Mouse (Mus musculus): Measurements from ENCODE around the gene Coro2a. TPM values are rescaled to one million over a fixed set of nuclear protein-coding genes. Genes with fewer than 3 reads are reported as not detected.

Coro2a gene
- polyA plus RNA-seq, 1 experiment from 2014 or later, result 7.0 TPM

- peak; percentile 97 for ATAC-seq (ENCODE audit: low FRiP score)
- WGBS, result under 1% methylated on average over 93 of the region's 94 CpGs
- peak overlapping the region; percentile 81 for H3K4me2 ChIP-seq (replicated peaks)
Observed at GRCm38 (mm10) chr4:46506801-46507610, 95.0 kb downstream of the Coro2a start.

GRCm38 (mm10) chr4:46505361-46506057 is 96.5 kb downstream of the Coro2a start:
- H3K4me2 ChIP-seq (replicated peaks), result no peak overlapping the region
- H3K27ac ChIP-seq, result no peak overlapping the region
- H3K4me1 ChIP-seq (replicated peaks; ENCODE audit: control insufficient read depth, insufficient read depth, low read length), result no peaks in the 10 kb centered on the region; the same call in 1 of the 2 replicates
- H3K36me3 ChIP-seq (replicated peaks; ENCODE audit: control insufficient read depth, insufficient read depth), result peaks cover 30% of the 10 kb centered on the region
- H3K4me3 ChIP-seq (replicated peaks; ENCODE audit: low read length), result no peak overlapping the region
- ATAC-seq (ENCODE audit: low FRiP score) (no peak), DNase-seq (ENCODE audit: low spot score) (no peak)
- H3K9ac ChIP-seq, result no peak overlapping the region
- no peaks in the 10 kb centered on the region for H3K9me3 ChIP-seq (ENCODE audit: control insufficient read depth, low read length)
- WGBS, result 50% methylated on average over 8 of the region's 8 CpGs
- H3K27me3 ChIP-seq (ENCODE audit: control insufficient read depth, insufficient read depth, low read length), result no peaks in the 10 kb centered on the region

More at GRCm38 (mm10) chr4:46506801-46507610, 95.0 kb downstream of the Coro2a start:
- Histone ChIP-seq H3K9ac (peak overlapping the region; percentile 79), H3K27ac (peak overlapping the region; percentile 78), H3K9me3 (ENCODE audit: control insufficient read depth, low read length) (no peaks in the 10 kb centered on the region), H3K4me3 (replicated peaks; ENCODE audit: low read length) (peak overlapping the region; percentile 65), H3K4me1 (replicated peaks; ENCODE audit: control insufficient read depth, insufficient read depth, low read length) (no peaks in the 10 kb centered on the region; the same call in 1 of the 2 replicates), H3K27me3 (ENCODE audit: control insufficient read depth, insufficient read depth, low read length) (no peaks in the 10 kb centered on the region), H3K36me3 (replicated peaks; ENCODE audit: control insufficient read depth, insufficient read depth) (peaks cover 18% of the 10 kb centered on the region; the same call in 1 of the 2 replicates)
- peak; percentile 88 for DNase-seq (ENCODE audit: low spot score)

DNA sequence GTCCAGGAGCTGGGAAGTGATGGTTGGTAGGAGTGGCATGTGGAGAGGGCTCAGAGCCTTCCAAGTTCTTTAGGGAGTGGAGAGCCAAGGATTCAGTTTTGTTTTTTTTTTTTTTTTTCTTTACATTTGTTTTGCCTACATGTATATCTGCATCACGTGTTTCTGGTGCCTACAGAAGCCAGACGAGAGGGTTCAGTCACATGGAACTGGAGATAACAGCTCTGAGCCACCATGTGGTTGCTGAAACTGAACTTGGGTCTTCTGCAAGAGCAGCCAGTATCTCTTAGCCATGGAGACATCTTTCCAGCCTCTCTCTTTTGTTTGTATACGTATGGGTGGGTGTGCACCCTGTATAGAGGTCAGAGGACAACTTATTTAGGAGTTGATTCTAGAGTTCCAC is 98.1 kb downstream of the Coro2a start:
- Histone ChIP-seq H3K4me2 (replicated peaks) (no peak overlapping the region), H3K4me1 (replicated peaks; ENCODE audit: control insufficient read depth, insufficient read depth, low read length) (no peaks in the 10 kb centered on the region; the same call in 1 of the 2 replicates), H3K36me3 (replicated peaks; ENCODE audit: control insufficient read depth, insufficient read depth) (peaks cover 40% of the 10 kb centered on the region), H3K4me3 (replicated peaks; ENCODE audit: low read length) (no peak overlapping the region), H3K9ac (no peak overlapping the region), H3K9me3 (ENCODE audit: control insufficient read depth, low read length) (no peaks in the 10 kb centered on the region), H3K27me3 (ENCODE audit: control insufficient read depth, insufficient read depth, low read length) (no peaks in the 10 kb centered on the region), H3K27ac (no peak overlapping the region)
- no peak for ATAC-seq (ENCODE audit: low FRiP score)
- 85% methylated on average over 3 of the region's 3 CpGs for WGBS
- DNase-seq (ENCODE audit: low spot score), result no peak

- Histone ChIP-seq H3K9me3 (ENCODE audit: control insufficient read depth, low read length) (no peaks in the 10 kb centered on the region), H3K9ac (no peak overlapping the region), H3K27me3 (ENCODE audit: control insufficient read depth, insufficient read depth, low read length) (no peaks in the 10 kb centered on the region), H3K4me3 (replicated peaks; ENCODE audit: low read length) (no peak overlapping the region), H3K36me3 (replicated peaks; ENCODE audit: control insufficient read depth, insufficient read depth) (peaks cover 40% of the 10 kb centered on the region), H3K4me1 (replicated peaks; ENCODE audit: control insufficient read depth, insufficient read depth, low read length) (no peaks in the 10 kb centered on the region; the same call in 1 of the 2 replicates), H3K27ac (no peak overlapping the region), H3K4me2 (replicated peaks) (no peak overlapping the region)
- 57% methylated on average over 16 of the region's 16 CpGs for WGBS
- ATAC-seq (ENCODE audit: low FRiP score) (no peak), DNase-seq (ENCODE audit: low spot score) (no peak)
Observed at GRCm38 (mm10) chr4:46502606-46503502, 99.1 kb downstream of the Coro2a start.

GRCm38 (mm10) chr4:46498976-46499375 is 103.0 kb downstream of the Coro2a start:
- 17% methylated on average over 4 of the region's 4 CpGs for WGBS

GRCm38 (mm10) chr4:46498511-46498910 is 103.5 kb downstream of the Coro2a start:
- 46% methylated on average over 3 of the region's 3 CpGs for WGBS
- Histone ChIP-seq H3K4me1 (replicated peaks; ENCODE audit: control insufficient read depth, insufficient read depth, low read length) (no peaks in the 10 kb centered on the region), H3K27me3 (ENCODE audit: control insufficient read depth, insufficient read depth, low read length) (no peaks in the 10 kb centered on the region), H3K9ac (no peak overlapping the region), H3K9me3 (ENCODE audit: control insufficient read depth, low read length) (no peaks in the 10 kb centered on the region), H3K27ac (no peak overlapping the region), H3K36me3 (replicated peaks; ENCODE audit: control insufficient read depth, insufficient read depth) (peaks cover 55% of the 10 kb centered on the region), H3K4me2 (replicated peaks) (no peak overlapping the region), H3K4me3 (replicated peaks; ENCODE audit: low read length) (no peak overlapping the region)
- ATAC-seq (ENCODE audit: low FRiP score) (no peak), DNase-seq (ENCODE audit: low spot score) (no peak)

More at GRCm38 (mm10) chr4:46498976-46499375, 103.0 kb downstream of the Coro2a start:
- Histone ChIP-seq H3K27ac (no peak overlapping the region), H3K4me3 (replicated peaks; ENCODE audit: low read length) (no peak overlapping the region), H3K9me3 (ENCODE audit: control insufficient read depth, low read length) (no peaks in the 10 kb centered on the region), H3K36me3 (replicated peaks; ENCODE audit: control insufficient read depth, insufficient read depth) (peaks cover 55% of the 10 kb centered on the region), H3K4me1 (replicated peaks; ENCODE audit: control insufficient read depth, insufficient read depth, low read length) (no peaks in the 10 kb centered on the region), H3K9ac (no peak overlapping the region), H3K27me3 (ENCODE audit: control insufficient read depth, insufficient read depth, low read length) (no peaks in the 10 kb centered on the region), H3K4me2 (replicated peaks) (no peak overlapping the region)
- ATAC-seq (ENCODE audit: low FRiP score) (no peak), DNase-seq (ENCODE audit: low spot score) (peak; percentile 67)

DNA sequence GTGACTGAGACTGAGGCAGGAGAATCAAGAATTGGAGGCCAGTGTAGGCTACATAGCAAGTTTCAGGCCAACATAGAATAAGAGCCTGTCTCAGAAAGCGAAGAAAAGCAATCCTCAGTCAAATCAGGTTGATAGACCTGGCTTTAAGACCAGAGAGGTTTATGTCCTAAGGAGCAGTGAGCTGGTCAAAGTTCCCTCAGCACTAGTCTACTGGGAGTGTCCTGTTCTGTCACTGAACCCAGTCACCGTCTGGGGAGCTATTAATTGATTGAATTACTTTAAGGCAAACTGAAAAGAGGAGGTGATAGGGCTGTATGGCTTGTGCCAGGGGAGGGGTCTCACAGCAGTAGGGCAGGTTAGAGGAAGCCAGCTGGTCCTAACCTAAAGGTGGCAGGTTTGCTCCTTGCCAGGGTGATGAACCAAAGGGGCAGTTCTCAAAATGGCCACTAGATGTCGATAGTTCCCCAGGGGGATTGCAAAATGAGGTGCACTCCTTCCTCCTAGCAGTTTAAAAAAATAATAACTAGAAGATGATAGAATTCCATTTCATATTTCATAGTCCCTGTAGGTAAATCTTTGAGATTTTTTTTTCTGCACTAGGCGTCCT is 104.6 kb downstream of the Coro2a start:
- no peak overlapping the region for H3K4me3 ChIP-seq (replicated peaks; ENCODE audit: low read length)
- H3K27me3 ChIP-seq (ENCODE audit: control insufficient read depth, insufficient read depth, low read length), result no peaks in the 10 kb centered on the region
- no peak overlapping the region for H3K9ac ChIP-seq
- ATAC-seq (ENCODE audit: low FRiP score) (peak; percentile 24; the same call in 1 of the 2 replicates), DNase-seq (ENCODE audit: low spot score) (peak; percentile 76)
- WGBS, result 38% methylated on average over 4 of the region's 4 CpGs
- H3K27ac ChIP-seq, result no peak overlapping the region
- no peaks in the 10 kb centered on the region for H3K9me3 ChIP-seq (ENCODE audit: control insufficient read depth, low read length)
- no peaks in the 10 kb centered on the region for H3K4me1 ChIP-seq (replicated peaks; ENCODE audit: control insufficient read depth, insufficient read depth, low read length)
- peaks cover 58% of the 10 kb centered on the region for H3K36me3 ChIP-seq (replicated peaks; ENCODE audit: control insufficient read depth, insufficient read depth)
- H3K4me2 ChIP-seq (replicated peaks), result no peak overlapping the region

GRCm38 (mm10) chr4:46495543-46495942 is 106.5 kb downstream of the Coro2a start:
- no peak overlapping the region for H3K4me2 ChIP-seq (replicated peaks)
- no peak overlapping the region for H3K4me3 ChIP-seq (replicated peaks; ENCODE audit: low read length)
- H3K9me3 ChIP-seq (ENCODE audit: control insufficient read depth, low read length), result no peaks in the 10 kb centered on the region
- peaks cover 42% of the 10 kb centered on the region for H3K36me3 ChIP-seq (replicated peaks; ENCODE audit: control insufficient read depth, insufficient read depth)
- ATAC-seq (ENCODE audit: low FRiP score) (no peak), DNase-seq (ENCODE audit: low spot score) (no peak)
- WGBS, result 94% methylated on average over 12 of the region's 12 CpGs
- H3K27me3 ChIP-seq (ENCODE audit: control insufficient read depth, insufficient read depth, low read length), result no peaks in the 10 kb centered on the region
- H3K4me1 ChIP-seq (replicated peaks; ENCODE audit: control insufficient read depth, insufficient read depth, low read length), result no peaks in the 10 kb centered on the region
- no peak overlapping the region for H3K27ac ChIP-seq
- no peak overlapping the region for H3K9ac ChIP-seq

Measured in hindbrain, embryonic 14.5 days (tissue).